Mouse (Mus musculus): Measurements from ENCODE around the gene Chn1. TPM values are rescaled to one million over a fixed set of nuclear protein-coding genes. Genes with fewer than 3 reads are reported as not detected.
"Not testable (repeated sequence)": the region's sequence is repeated elsewhere in the genome, so short reads cannot be mapped to it uniquely, and the experiment has no call there.

Gene Chn1
- polyA plus RNA-seq (2017; shearing (Covaris generic)) = under 1 TPM in 1 of 2 experiments, not detected in 1; 0.65 TPM

DNA sequence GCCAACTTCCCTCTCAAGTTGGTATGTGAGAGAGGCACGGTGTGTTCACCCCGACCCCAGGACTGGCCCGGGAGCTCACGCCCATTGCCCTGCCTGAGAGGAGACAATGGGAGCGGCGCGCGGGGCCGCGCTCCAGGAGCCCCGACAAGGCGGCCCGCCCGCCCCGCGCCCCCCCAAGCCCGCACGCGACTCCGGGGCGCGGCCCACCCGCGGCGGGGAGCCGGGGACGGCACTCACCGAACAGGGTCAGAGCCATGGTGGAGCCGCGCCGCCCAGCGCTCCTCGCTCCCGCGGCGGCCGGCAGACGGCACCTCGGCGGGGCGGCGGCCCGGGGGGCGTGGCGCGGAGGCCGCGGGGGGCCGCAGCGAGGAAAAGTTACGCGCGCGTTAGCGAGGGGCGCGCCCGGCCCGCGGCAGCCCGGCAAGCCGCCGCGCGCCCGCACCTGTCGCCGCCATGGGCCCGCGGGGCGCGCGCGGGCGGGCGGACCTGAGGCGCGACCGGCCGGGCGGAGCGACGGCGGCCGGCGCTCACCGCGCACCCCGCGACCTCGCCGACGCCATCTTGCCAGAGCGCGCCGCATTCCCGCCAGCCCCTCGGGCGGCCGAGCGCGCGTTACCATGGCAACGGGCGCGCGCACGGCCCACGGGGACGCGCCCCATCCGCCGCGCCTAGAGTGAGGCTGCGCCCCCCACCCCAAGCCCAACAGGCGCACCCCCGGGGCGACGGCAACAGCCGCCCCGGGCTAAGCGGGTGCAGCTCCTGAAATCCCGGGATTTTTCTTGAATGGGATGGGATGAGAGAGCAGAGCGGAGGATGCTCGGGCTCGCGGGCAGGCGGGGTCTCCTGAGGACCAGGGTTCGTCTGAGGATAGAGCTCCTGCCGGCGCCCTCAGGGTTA is at the start of gene Chn1:
TSS of gene Chn1 (minus strand) at position 561 of the 897 bp plus-strand sequence.
- ATAC-seq = peak; percentile 23

DNA sequence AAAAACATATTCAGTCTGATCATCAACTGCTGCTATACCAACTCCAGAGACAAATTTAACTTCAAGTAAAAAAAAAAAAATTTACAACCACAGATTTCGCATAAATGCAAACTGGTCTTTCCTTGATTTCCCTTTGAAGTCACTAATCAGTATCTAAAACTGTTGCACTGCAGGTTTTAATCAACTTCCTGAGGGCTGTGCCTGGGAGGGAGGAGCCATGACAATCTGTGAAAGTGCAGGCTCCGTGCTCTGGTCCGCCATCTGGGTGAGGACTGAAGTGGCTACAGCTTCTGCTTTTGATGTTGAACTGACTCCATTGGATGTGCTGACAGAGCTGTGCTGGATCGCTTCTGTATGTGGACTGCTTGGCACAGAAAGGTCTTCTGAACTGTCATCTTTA is 43.6 kb upstream of the Chn1 start:
- no peak for ATAC-seq

DNA sequence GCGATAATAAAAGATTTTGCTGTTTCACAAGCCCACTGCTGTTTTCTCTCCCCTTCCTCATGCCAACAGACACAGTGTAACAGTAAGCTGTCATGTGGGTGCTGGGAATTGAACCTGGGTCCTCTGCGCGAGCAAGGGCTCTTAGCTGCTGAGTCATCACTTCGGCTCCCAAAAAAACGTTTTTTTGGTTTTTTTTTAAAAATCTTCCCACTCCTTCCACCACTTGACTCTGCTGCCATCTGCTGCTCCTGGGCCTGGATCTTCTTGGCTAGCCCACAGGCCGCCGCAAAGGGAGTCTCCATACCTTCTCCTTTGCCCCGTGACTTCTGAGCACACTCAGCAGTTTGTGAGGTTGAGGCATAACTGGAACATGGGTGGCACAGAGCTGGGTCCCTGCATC is 32.5 kb upstream of the Chn1 start:
- ATAC-seq = no peak

DNA sequence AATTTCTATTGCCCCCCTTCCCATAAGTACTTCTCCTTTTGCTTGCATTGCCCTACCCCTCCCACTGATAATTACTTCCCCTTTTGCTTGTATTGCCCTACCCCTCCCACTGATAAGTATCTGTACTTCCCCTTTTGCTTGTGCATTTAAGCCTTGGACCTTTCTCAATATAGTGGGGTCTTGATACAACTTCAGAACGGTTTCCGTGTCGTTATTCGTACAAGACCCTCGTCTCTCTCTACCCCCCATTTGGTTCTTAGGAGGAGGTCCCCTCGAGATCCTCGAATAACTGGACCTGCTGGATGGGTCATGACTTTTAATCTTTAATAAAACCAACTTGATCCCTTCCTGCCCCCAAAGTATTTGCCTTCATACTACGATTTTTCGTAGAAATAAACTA is 25.0 kb upstream of the Chn1 start:
- not testable (repeated sequence) for ATAC-seq

DNA sequence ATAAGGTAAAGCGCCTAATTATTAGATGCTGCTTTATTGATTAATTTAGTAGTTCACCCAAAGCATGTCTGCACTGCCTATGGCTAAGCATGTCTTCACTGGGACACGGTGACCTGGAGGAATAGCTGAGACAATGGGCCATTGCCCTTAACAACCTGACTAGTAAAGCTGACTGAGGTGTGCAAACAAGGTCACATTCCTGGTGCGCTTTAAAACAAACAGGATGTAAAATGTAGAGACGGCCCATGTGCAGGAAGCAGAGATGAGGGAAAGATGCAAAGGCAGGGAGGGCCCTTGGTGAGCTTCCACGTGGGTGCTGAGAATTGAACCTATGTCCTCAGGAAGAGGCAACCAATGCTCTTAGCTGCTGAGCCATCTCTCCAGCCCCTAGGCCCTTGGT is 23.6 kb upstream of the Chn1 start:
- ATAC-seq = no peak

DNA sequence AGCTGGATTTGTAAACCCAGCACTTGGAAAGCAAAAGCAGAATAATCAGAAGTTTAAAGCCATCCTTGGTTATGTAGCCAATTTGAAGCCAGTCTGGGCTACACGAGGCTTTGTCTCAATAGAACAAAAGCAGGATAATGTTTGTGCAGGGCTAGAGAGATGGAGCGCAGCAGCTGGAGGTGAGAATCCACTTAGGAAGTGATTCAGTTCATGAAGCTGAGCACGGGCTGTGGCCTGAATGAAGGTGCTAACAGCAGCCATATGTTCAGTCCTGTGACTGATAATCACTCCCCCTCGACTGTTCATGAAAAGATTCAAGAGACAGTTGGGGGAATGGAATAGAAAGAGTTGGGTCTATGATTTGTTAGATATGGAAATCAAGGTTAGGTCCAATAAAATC is 23.0 kb upstream of the Chn1 start:
- ATAC-seq = no peak

DNA sequence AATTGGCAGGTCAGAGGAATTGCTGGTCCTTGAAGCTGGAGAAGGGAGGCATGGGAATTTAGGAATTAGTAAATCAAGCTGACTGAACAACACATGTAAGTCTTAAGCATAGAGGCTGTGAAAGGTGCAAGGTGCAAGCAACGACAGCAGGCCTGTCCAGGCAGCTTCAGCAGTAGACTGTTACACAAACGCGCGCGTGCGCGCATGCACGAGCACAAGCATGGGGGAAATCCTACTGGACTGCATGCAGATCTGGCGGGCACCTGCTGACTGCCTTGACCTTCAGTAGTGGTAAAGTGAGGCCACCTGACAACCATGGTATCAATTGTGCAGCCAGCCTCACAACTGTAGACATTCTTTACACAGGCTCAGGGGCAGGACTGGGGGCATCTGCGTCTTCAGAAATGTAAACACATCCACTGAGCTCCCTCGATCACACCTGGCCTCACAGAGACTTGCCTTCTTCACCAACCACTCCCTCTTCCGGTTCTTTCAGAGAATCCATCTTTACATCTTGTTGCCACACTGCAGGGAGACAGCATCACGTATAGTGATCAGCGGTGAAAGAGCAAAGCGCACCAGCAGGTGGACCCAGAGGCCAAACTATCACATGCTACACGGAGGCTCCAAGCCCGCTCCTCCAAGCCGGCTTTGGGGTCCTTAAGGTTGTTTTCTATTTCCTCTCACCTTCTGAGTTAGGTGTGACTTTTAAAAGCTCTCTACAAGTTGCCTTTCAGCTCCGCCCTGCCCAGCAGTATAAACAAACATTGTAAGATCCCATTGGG is 16.9 kb upstream of the Chn1 start:
- no peak for ATAC-seq

DNA sequence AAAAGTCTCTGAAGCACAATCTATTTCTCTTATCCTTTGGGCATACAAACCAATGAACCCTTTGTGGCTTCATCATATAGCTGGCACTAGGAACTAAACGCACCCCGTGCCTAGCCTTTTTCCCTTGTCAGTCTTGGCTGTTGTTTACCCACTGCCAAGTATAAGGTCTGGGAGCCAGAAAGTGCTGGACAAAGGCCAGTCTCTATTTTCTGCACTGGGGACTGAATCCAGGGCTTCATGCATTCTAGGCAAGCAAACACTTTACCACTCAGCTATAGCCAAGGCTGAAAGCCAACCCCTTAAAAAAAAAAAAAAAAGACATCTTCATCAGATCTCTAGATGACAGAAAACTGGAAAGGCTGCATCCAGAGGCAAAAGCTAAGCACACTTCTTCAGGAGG is 15.2 kb upstream of the Chn1 start:
- ATAC-seq = no peak

DNA sequence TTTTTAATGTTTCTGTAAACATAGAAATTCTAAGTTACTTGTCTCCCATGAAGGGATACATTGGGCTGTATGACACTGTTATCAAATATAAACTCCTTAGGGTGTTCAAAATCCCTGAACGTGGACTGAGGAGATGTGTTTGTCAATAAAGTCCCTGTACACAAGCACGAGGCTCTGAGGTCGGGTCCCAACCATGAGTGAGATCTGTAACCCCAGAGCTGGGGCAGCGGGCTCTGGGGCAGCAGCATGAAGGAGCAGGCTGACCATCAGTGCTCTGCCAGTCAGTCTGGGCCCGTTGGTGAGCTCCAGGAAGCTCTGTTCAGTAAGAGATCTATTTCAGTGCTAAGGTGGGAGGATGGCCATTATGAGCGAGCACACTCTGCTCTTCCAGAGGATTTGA is 13.2 kb upstream of the Chn1 start:
- no peak for ATAC-seq

DNA sequence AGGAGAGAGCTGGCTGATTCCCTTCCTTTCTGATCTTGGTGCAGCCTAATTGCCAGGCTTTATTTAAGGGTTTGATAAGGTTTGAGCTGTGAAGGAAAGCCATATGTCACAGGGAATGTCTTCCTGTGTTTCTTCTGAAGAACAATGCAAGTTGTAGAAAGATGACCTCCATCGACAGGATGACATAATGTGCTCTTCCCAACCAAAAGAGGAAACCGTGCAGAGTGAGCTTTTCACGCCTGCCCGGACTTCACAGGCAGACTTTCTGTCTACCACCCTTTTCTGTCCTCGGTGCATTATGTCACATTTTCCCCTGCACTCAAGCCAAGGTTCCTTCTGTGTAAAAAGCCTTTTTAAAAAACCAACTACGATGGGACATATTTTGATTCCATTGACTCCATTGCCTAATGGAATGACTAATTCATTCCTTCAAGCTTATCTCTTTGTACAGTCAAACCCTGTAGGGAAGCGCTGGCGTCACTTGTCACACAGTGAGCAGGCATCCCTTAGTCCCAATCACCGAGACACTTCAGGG is 7.3 kb upstream of the Chn1 start:
- no peak for ATAC-seq

DNA sequence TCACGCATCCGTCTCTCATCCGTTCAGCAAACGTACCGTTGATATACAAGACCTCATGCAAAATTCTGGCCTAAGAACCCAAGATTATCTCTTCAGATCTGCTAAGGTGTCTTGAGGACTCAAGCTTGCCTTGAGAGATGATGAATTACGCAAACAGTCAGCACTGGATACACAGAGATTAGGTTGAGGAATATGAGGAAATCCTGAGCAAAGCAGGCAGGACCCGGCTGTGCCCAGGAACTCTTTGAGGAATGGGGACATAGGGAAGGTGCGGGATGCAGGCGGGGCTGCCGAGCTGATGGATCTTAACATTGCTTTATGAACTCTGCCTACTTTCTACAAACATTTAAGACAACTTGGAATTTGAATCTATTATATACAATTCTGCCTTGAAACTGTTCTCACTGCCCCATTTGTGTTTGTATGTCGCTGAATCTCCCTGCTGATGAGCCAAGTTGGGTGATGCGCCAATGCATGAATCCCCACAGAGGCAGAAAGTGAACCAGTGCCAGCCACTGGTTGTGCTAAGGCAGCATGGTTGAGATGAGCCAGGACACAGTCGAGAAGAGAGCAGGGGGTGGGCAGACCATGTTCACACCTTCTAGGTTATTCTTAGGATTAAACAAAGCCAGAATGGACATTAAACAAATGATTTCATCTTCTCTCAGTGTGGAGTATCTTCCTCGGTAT is 5.3 kb upstream of the Chn1 start:
- no peak for ATAC-seq

DNA sequence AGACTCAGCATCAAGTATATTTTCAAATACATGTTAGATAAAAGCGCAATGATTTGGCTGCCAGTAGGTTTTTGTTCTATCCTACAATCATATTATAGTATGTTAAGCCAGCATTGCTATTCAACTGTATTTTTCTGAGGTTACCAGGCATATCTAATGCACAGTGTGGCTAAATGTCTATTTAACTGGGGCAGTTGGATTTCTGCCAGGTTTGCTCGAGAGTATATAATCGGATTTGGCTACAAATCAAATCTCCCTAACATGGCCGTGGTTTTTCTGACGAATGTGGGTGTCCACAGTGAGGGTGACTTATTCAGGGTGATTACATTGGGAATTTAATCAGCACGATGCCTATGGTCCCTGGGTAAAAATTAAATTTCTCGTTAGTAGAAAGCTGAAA is 4.7 kb upstream of the Chn1 start:
- ATAC-seq = no peak

DNA sequence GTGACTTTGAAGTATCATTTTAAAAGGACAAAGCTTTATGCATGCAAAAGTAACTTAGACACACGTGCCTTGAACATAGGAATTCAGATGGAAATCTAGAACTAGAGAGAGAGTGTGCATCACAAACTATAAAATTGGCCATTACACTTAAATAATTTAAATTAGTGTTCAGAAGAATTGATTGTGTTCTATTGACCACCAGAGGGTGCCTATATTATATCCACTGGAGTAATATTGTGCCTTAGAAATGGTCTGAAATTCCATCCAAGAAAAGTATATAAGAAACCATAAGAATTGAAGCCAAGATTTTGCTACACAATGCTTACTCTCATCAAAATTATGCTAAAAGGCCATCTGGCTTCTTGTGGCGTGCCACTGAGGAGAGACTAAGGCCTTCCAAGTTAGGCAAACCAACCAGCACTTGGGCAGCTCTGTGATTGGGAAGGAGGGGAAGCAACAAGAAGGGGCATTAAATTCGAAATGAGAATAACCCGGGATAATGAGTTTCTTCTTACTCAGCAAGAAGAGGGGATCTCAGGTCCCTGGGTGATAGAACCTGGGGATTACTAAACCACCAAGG is 4.0 kb upstream of the Chn1 start:
- no peak for ATAC-seq

DNA sequence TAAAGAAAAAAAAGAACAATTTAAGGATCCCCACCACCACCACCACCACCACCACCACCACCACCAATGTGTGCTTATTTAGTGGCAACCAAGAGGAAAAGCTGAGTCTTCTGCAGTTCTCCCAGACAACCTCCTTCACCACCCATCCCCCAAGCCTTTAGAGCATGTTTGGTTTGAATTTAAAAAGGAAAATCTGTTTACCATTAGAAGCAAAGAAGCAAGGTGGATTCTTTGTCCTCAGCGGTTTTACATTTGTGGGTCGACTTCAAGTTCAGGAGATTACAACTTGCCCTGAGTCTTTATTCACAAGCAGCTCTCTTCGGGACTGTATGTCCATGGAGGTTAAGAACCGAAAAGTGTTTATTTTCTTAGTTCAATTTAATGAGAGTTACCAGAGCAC is 1.8 kb upstream of the Chn1 start:
- ATAC-seq = no peak

DNA sequence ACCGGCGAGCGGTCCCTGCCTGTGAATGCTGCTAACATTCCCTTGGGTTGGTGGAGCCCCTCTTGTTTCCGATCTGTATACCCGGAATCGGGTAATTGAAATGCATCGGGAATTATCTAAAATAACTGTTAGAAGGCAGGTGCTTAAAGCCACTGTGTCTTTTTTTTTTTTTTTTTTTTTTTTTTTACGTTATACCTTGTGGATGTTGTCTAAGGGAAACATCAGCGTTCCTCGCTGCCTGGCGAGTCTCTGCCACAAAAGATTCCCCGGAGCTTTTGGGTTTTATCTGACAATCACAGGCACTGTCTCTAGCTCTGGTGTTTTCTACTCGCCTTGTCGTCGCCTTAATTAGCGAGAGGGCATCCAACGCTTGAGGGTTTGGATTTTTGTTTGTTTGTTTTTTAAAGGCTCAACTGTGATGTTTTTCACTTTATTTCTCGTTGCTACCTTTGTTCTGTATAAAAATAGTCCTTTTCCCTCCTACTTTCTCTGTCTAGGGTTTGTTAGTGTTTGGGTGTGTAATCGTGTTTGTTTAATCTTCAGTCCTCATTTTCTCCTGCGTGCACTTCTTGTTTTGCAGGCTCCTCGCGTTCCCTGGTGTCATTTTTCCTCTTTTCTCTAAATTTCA is 651 bp upstream of the Chn1 start:
- no peak for ATAC-seq

DNA sequence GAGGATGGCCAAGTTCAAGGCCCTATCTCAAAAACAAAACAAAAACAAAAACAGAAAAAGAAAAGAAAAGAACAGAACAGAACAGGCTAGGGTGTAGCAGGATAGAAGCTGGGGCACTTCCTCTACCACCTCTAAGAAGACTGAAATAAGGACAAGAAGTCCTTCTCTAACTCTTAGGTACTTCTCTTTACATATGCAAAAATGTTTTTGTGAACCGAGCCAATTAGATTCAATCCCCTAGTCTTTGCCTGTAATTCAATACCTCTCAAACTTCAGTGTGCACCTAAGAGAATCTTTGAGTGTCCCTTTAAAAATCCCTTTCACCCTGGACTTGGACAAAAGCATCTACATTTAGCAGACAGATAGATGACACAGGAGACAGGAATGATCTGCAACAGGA is 2.2 kb downstream of the Chn1 start:
- no peak for ATAC-seq

DNA sequence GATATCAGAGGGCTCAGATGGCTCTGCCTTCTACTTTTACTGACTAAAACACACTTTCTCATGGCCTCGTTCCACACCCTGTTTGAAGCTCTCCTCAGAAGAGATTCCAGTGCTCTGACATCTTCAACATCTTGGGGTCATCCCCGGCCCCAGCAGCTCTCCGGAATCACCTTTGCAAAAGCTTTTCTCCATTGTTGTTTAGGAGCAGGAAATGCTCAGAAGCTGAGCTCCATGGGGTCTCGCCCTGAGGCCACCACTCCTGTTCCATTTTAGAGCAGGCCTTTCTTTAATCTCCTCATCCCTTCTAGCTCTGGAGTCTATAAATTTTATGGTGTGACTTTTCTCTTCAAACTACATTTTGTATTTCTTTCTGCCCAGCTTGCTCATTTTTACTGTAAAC is 6.5 kb downstream of the Chn1 start:
- ATAC-seq = no peak

DNA sequence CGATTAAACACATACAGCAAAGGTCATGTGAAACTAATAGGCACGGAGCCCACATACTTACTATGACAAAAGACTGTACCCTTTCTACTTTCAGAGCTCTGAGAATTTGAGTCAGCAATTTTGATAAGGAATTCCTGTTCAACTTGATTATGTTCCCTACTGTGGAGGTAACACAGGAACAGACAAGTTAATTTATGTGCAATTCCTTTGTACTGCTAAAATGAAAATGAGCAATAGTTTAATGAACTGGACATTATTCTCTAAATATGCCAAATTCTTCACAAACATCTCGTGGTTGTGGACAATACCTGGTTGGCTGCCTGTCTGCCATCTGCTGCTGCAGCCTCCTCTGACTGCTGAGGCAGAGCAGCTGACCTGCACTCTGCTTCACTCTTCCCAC is 11.6 kb downstream of the Chn1 start:
- ATAC-seq = no peak

DNA sequence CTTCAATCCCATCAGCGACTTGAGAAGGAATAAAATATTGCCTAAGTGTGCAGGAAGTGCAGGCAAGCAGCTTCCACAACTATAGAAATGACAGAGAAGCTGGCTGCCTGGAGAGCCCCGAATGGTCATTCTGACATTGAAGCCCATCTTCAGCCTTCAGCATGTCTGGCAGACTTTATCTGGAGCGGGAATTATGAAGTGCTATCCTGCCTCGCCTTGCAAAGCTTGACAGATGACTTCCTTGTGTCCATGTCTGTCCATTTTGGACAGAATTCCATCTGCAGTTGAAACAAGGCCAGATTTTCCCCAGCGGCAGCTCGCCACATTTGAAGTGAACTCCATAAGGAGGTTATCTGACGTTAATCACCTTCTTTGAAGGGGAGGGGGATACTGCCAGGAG is 15.2 kb downstream of the Chn1 start:
- ATAC-seq = no peak

DNA sequence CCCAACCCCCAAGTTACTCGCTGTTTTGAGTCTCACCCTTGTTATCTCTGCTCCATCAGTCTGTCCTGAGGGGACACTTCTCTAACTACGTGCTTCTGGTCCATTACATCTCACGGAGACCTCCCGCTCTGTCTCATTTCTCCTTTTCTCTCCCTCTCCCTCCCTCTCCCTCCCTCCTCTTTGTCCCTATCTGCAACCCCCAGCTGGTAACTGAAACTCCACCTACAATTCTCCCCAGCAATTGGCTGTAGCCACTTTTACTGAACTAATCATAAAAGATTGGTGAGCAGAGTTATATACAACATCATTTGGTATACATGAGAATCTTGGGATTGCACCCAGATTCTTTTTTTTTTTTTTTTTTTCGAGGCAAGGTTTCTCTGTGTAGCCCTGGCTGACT is 16.1 kb downstream of the Chn1 start:
- no peak for ATAC-seq

DNA sequence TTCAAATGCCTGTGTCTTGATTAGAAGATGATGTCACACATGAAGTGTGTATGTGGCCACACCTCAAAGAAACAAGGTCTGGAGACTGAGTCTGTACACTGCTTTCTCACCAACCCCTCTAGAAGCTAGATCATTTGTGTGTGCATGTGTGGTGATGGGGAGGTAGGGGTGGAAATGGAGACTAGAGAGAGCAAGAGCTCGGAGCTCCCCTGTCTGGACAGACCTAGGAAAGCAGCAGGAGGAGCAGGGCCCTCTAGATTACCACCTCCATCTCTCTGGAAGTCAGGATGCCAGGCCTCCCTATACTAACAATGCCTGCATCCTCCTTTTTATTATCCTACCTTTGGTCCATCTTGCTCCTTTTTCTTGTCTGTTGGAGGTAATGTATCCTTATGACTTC is 27.8 kb downstream of the Chn1 start:
- no peak for ATAC-seq

DNA sequence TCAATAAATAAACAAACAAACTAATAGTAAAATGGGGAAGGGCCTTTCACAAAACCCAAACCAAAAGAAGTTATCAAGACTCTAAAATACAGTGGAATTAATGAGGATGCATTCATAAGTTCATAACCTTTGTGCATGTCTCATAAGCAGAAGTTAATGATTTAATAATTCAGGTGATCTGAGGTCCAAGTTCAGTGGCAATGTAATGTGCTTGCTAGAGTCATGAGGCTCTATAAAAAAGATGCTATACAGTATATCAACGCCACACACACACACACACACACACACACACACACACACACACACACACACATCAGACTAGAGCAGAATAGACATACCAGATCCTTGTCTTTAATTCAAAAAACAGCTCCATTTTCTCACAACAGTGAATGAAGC is 28.8 kb downstream of the Chn1 start:
- no peak for ATAC-seq

Measured in CD4-positive, CD25-positive, alpha-beta regulatory T cell, adult 4 months (primary cell).